Mouse (Mus musculus) urinary bladder, postnatal 4 days (tissue): ENCODE measurements around the gene Clybl.

Experiments
- DNase-seq, 2 experiments: peaks; one replicate each; pipeline ENCODE4 v3.0.0; 2021 to 2022; ENCODE audit warnings: low spot score in 2 of 2

Clybl gene

DNA sequence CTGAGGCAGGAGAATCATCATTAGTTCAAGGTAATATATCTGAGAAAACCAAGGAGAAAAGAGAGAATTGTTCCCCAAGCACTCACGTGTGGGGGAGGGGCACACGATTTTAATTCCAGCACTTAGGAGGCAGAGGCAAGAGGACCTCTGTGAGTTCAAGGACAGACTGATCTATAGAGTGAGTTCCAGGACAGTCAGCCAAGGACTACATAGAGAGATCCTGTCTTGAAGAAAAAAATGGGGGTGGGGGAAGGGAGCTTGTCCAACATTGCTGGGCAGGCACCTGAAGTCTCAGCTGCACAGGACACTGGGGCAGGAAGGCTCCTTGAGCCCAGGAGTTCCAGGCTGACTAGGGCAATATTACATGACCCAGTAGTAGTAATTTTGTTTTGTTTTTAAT lies 233.3 kb downstream of the Clybl start:
- DNase-seq, result no peak

DNA sequence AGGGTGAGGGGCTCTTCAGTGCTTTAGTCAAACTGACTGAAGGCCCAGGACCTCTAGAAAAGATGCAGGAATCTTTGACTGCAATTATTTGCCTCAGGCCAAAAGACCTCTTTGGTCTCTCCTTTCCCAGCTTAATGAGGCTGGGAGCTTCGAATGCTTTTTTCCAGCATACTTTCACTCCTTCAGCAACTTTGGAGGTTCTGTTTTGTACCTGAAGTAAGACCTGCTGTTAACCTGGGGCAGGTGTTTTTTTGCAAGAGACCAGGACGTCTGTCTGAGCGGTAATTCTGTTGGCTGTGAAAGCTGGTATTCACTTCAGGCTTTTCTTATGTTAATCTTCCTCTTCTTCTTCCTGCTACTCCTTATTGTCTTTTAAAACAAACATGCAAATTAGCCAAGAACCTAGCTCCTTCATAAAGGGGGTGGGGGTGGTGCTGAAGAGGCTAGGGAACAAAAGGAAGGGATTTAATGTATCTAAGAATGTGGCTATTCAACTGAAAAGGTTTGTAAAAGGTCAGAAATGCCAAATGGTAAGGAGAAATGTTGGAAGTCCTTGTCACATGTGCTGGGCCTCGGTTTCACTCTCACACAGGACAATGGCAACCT lies 234.8 kb downstream of the Clybl start:
- no peak for DNase-seq

DNA sequence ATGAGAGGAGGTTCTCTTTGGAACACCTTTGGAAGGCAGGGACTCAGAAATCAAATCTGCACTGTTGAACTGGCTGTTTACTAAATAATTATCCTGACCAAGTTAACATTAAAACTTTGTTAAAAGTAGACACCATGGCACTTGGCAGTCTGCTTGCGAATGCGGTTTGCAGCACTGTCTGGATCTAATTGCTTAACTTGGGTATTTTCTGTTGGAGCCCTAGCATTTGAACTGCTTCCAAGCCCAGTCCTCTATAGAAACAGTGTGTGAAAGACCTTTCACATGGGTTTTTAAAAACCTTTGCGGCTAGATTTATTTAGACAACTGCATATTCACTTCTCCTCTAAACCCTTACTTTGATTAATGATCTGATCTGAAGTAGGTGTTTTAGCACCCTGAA lies 242.9 kb downstream of the Clybl start:
- no peak for DNase-seq

DNA sequence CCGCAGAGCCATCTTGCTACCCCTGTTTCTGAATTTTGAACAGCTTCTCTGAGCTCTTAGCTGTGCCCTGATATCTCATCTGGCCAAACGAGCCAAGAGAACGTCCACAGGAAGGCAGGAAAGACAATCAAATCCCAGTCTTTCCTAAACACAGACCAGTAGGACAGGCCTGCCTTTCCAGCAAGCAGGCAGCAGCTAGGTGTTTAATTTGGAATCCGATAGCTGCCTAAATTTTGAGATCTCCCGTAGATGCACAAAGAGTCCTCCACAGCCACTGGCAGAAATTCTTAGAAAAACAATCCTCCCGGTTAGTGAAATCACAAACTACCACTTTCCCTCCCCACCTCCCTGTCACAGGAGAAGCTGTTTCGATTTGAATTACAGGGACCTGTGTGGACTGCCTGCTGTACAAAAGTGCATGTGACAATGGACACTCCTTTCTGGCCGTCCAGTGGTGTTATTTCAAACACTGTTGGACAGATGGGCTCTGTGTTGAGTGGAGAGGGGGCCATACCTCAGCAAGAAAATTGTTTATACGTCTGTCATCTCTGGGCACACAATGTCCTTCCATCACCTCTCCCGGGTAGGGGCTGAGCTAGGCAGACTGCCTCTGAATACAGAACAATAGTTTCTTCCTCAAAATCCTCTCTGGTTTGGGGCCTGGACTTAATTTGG lies 245.2 kb downstream of the Clybl start:
- no peak for DNase-seq

DNA sequence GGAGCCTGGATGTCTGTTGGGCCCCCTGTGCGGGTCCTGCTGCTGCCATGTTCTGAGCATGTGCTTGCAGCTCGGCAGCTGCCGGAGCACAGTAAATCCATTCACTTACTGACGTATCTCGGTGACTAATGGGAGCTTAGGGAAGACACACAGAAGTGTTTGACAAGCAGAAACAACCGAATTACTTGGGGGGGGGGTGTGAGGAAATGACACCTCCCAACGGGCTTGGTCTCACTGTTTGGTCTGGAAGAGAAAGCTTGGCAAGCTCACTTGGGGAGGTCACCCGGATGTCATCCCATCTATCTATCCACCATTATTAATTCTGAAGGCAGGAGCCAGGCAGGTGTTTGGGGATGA lies 245.7 kb downstream of the Clybl start:
- DNase-seq, result no peak

DNA sequence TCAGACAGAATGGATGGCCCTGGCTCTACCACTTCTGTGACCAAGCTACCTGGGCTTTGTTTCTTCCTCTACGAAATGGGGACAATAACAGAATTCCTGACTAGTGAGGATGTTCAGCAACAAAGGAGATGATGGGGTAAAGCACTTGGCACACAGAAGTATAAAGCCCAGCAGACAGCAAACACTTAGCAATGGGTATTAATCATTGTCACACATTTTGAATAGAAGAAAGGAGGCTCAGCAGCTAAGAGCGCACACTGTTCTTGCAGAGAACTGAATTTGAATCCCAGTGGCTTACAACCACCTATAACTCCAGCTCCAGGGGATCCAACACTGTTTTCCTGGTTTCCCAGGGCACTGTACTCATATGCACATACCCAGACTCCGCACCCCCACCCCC lies 246.2 kb downstream of the Clybl start:
- no peak for DNase-seq

DNA sequence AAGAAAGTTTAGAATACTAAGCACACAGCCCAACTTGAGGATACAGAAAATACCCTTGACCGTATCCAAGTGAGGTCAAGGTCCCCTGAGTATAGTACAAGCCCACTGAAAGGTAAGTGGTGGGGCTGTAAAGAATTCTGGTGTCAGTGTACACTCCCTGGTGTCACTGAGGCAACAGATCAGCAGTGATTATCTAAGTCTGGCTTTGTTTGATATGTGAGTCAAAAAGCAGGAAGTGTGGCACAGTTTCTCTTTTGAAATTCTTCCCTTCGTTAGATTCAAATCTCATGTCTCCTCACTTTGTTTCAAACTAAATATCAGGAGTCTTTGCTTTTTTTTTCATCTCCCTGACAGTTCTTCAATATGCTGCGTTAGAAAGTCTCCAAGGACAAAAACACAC lies 251.1 kb downstream of the Clybl start:
- DNase-seq, result no peak

DNA sequence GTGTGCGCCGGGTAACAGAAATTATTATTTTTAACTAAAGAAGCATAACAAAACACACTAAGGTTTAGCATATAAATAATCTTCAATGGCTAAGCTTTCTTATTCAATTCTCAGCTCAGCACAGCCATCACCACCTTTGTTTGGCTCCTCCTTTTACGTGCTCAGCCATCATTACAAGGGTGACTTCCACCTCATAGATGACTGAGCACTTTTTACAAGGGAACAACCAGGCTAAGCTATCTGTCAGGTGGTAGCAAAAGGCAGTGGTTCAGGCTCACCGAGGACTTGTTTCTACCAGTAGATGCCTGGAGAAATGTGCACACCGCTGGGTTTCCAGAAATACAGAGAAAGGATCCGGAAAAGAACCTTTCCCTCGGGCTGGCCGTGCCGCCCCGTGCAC lies 252.5 kb downstream of the Clybl start:
- DNase-seq, result no peak

DNA sequence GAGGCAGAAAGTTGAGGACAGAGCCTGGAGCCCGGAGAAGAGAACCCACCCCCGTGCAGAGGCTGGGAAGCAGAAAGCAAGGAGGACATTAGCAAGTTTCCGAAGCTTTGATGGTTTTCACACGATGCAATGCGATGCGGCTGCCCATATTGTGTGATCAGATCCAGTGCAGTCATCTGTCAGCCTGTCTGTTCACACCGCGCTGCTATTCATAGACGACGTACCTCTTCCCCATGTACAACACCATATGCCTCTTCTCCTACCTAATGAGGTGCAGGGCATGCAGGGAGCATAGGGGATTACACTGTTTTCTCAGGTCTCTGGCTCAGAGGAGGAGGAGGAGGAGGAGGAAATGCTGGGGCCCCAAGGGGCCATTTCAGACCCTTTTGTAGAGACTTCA lies 255.3 kb downstream of the Clybl start:
- DNase-seq, result no peak

DNA sequence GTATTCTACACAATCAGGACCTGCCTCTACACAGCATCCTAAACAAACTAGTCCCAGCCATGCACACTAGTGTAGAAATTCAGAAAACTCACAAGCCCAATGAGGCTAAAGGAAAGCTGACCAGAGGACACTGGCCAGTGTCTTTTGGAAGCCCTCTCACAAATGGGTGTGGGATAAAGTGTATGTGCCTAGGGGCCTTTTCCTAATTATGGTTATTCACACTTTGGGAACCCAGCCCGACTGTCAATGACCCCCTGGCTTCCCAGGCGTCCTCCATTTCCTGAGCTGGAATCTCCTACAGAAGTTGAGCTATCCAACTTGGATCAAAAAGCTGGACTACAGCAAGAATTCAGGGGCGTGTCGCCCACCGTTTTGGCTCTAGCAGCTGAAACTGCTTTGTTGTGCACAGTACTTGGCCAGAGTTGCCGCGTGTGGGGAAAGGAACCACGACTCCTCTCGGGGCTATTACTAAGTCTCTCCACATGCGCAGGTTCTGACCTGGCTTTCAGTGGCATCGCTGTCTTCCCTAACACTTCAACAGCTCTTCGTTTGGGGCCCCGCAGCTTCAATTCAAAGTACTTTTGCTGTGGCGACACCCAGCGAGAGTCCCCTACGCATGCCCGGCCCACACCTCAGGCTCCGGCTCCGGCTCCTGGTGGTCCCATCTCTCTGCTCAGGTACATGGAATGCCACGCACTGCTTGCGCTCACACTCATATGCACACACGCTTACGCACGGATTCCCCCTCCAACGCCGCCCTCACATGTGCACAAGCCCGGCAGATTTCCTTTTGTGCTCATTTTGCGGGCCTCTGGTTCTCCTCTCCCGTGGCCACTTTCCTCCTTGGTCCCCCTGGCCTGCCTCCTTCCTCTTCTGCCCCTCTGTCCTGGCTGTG lies 268.3 kb downstream of the Clybl start:
- DNase-seq, result no peak

DNA sequence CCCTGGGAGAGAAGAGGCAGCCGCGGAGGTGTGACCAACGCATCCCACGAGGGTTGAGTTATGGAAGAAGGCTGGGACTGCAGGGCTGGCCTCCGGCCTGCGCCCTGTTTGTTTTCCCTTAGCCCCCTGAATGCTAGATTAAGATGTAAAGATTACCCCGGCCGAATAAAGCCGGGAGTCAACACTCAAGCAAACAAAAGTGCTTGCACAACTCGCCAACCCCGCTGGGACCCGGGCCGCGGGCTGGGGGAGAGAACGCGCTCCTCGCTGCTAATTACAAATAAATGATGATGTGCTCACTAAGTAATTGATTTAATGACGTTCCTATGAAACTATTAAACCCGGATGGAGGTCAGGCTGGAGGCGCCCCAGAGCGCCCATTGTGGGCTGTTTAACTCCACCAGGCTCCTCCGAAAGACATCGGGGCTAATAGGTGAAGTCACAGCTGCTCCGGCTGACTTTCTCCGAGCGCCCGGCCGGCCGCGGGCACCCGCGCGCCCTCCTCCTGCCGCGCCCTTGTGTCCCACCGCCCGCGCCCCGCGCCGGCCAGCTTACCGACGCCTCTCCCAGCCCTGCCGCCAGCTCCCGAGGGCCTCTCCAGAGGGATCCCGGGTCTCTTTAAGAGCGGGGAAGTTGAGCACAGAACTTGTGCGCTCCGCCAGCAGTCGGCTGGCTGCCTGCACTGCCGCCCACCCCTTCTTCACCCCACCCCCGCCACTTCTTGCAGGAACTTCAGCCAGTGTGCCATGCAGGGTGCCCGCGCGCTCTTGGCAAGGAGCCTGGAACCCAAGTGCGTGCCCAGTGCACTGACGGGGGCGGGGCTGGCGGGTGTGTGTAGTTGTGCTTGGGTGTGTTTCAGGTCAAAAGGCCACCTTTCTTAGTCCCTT lies 269.2 kb downstream of the Clybl start, which contains the start of gene Gm5089:
Gene Gm5089 (minus strand): TSS at position 620 of the 887 bp plus-strand sequence.
- no peak for DNase-seq

DNA sequence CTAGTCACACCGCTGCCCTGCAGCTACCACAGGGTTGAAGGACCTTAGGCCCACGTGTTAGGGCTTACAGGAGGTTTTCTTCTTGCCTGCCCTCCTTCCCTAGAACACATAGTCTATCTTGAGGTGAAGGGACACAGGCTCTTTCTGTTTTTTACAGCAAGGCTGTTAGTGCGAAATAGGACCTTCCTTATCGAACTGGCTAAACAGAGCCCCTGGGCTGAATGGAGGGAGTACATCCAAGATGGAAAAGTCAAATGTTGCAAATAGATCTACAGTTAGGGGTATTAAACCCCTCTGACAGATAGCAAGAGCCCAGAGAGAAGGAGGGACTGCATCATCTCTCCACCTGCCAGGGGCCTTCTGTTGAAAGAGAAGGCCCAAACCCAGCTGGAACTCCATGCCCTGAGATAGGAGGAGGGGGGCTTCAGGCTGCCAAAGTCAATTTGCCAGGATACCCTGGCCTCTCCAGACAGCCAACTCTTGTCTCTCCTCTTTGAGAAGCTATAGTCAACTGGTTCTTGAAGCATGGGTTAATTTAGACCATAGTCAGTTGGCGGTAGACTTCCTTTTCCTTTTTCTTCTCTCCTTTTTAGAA lies 270.1 kb downstream of the Clybl start:
- no peak for DNase-seq
